Mouse (Mus musculus): ENCODE results near the gene Rfpl4. TPM values are rescaled to one million over a fixed set of nuclear protein-coding genes. Genes with fewer than 3 reads are reported as not detected.

The Rfpl4 gene
- total and polyA plus RNA-seq, 3 experiments: not detected

DNA sequence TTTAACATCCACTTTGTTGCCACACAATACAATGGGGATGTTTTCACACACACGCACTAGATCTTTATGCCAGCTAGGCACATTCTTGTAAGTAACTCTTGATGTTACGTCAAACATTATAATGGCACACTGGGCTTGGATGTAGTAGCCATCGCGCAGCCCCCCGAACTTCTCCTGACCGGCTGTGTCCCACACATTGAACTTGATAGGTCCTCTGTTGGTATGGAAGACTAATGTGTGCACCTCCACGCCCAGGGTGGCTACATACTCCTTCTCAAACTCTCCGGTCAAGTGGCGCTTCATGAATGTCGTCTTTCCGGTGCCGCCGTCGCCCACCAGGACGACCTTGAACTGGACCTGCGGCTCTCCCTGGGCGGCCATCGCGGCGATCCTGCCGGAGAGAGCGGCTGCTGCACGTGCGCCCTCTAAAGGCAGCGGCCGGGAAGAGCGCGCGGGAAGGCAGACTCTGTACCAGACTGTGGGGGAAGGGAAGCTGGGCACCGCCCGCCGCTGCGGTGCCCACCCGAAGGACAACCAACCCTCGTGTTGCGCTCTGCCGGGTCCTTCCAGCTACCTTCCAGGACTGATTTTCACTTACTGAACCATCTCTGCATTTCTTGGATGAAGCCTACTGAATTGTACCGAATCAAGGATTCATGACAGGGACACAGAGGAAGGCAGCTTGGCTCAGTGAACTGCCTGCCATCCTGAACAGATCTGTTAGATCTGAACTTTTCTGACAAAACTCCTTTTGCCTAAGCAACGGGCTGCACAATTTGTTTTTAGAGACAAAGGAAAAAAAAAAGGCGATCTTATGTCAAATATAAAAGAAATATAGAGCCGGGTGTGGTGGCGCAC lies 9.0 kb upstream of the Rfpl4 start, which contains the start of gene Rasl2-9:
Rasl2-9 (minus strand) TSS at position 402 of the 858 bp plus-strand sequence.
- H3K79me2 ChIP-seq (ENCODE audit: control insufficient read depth, insufficient read depth, low read length, poor library complexity): no peaks in the 10 kb centered on the region
- no peak within 1 kb of the TSS for H3K4me3 ChIP-seq (ENCODE audit: control insufficient read depth in 1 of 2, insufficient read depth in 1 of 2, low read depth in 2 of 2, low read length in 2 of 2)
- H3K9me3 ChIP-seq (replicated peaks; ENCODE audit: insufficient read depth, low read length): no peaks in the 10 kb centered on the region
- no peaks in the 10 kb centered on the region for H3K36me3 ChIP-seq (ENCODE audit: control insufficient read depth in 1 of 2, insufficient read depth in 2 of 2, low read length in 2 of 2)
- no peak within 1 kb of the TSS for H3K27ac ChIP-seq (ENCODE audit: control insufficient read depth, low read depth, low read length)
- DNase-seq (ENCODE audit: low read depth, low spot score): no peak
- no peak within 1 kb of the TSS for H3K9ac ChIP-seq (ENCODE audit: control insufficient read depth, low read depth, low read length, poor library complexity, severe bottlenecking)
- H3K27me3 ChIP-seq (ENCODE audit: control insufficient read depth in 1 of 2, insufficient read depth in 2 of 2, low read length in 2 of 2): no peaks in the 10 kb centered on the region
- H3K4me1 ChIP-seq (ENCODE audit: control insufficient read depth in 1 of 2, insufficient read depth in 2 of 2, low read length in 2 of 2): no peaks in the 10 kb centered on the region
- TF ChIP-seq POLR2A (IDR thresholded peaks at IDR 0.05; ENCODE audit: control insufficient read depth in 1 of 2, insufficient read depth in 1 of 2, low read depth in 1 of 2, low read length in 2 of 2, poor library complexity in 1 of 2) (no peak), POLR2AphosphoS5 (IDR thresholded peaks at IDR 0.05; ENCODE audit: borderline replicate concordance, low read depth, low read length) (no peak), RAD21 (IDR thresholded peaks at IDR 0.05; ENCODE audit: low read depth, low read length) (no peak)

DNA sequence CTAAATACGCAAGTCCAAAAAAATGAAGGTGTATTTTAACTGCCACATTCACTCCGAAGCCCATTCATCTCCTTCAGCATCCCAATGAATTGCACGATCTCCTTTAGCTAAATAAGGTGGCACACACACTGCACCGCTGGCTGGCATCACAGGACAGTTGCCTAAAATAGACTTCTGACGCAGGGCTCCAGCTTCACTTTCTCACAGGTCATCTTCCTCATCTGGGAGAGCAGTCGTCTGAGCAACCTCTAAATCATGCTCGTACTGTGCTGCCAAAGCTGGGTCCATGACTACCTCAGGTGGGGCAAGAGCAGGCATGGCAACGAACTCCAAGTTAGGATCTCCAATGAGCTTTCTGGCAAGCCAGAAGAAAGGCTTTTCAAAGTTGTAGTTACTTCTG lies 8.3 kb upstream of the Rfpl4 start:
- no peaks in the 10 kb centered on the region for H3K36me3 ChIP-seq (ENCODE audit: control insufficient read depth in 1 of 2, insufficient read depth in 2 of 2, low read length in 2 of 2)
- H3K9ac ChIP-seq (ENCODE audit: control insufficient read depth, low read depth, low read length, poor library complexity, severe bottlenecking): no peak overlapping the region
- H3K79me2 ChIP-seq (ENCODE audit: control insufficient read depth, insufficient read depth, low read length, poor library complexity): no peaks in the 10 kb centered on the region
- no peak for DNase-seq (ENCODE audit: low read depth, low spot score)
- no peak overlapping the region for H3K27ac ChIP-seq (ENCODE audit: control insufficient read depth, low read depth, low read length)
- H3K4me3 ChIP-seq (ENCODE audit: control insufficient read depth in 1 of 2, insufficient read depth in 1 of 2, low read depth in 2 of 2, low read length in 2 of 2): no peak overlapping the region
- H3K27me3 ChIP-seq (ENCODE audit: control insufficient read depth in 1 of 2, insufficient read depth in 2 of 2, low read length in 2 of 2): no peaks in the 10 kb centered on the region
- TF ChIP-seq HCFC1 (IDR thresholded peaks at IDR 0.05; ENCODE audit: low read depth, low read length): no peak
- no peak for TF ChIP-seq MAFK (IDR thresholded peaks at IDR 0.05; ENCODE audit: borderline replicate concordance, low read depth, low read length)
- no peak for TF ChIP-seq RAD21 (IDR thresholded peaks at IDR 0.05; ENCODE audit: low read depth, low read length)
- no peak for TF ChIP-seq ELF1 (IDR thresholded peaks at IDR 0.05; ENCODE audit: low read depth, low read length)
- no peak for TF ChIP-seq SMC3 (IDR thresholded peaks at IDR 0.05; ENCODE audit: low read depth, low read length)
- no peak for TF ChIP-seq BHLHE40 (IDR thresholded peaks at IDR 0.05; ENCODE audit: borderline replicate concordance, low read depth, low read length)
- TF ChIP-seq MYC (IDR thresholded peaks at IDR 0.05; ENCODE audit: low read depth, low read length): no peak
- no peak for TF ChIP-seq UBTF (IDR thresholded peaks at IDR 0.05; ENCODE audit: borderline replicate concordance, insufficient read depth, low read depth, low read length)
- no peak for TF ChIP-seq TCF12 (IDR thresholded peaks at IDR 0.05; ENCODE audit: low read depth, low read length)
- TF ChIP-seq TAL1 (IDR thresholded peaks at IDR 0.05; ENCODE audit: low read length): no peak
- TF ChIP-seq POLR2AphosphoS2 (IDR thresholded peaks at IDR 0.05; ENCODE audit: low read length): no peak
- no peak for TF ChIP-seq MEF2A (IDR thresholded peaks at IDR 0.05; ENCODE audit: extremely low read depth, insufficient replicate concordance, low read depth, low read length, poor library complexity, severe bottlenecking)
- no peak for TF ChIP-seq POLR2AphosphoS5 (IDR thresholded peaks at IDR 0.05; ENCODE audit: borderline replicate concordance, low read depth, low read length)
- H3K4me1 ChIP-seq (ENCODE audit: control insufficient read depth in 1 of 2, insufficient read depth in 2 of 2, low read length in 2 of 2): no peaks in the 10 kb centered on the region
- H3K9me3 ChIP-seq (replicated peaks; ENCODE audit: insufficient read depth, low read length): no peaks in the 10 kb centered on the region
